ENCODE assay signal across 13 mouse cellular contexts in genomic region chr11:8469537-8469936, GRCm38 (mm10).
A peak's percentile ranks its signal among the peaks of the same experiment; 100 is the strongest.
DNase-seq lines count a peak whose midpoint lies in the region; ATAC-seq lines count a peak whose summit lies in the region.
"Had no signal": no experiment of that assay in that cellular context is flagged by ENCODE, and none has a peak within 500 bp of the region (broad histone marks: within the 10 kb centered on the region; RNA-seq: fewer than 3 reads in every experiment).

No protein-coding gene starts in this region.

- DNase-seq in adrenal gland, adult 2 months: peak; percentile 28
- DNase-seq in adrenal gland, adult 18-20 months (ENCODE audit: low spot score in 2 of 2): no peak
- no peak for DNase-seq in liver
- no peak for DNase-seq in limb, embryonic 10.5 days (ENCODE audit: low spot score)
- DNase-seq in c-Kit-positive CD71-positive TER-119-positive erythroid progenitor cells, embryonic 14.5 days (ENCODE audit: low spot score): no peak
- DNase-seq in left cerebral cortex, adult 9 months (ENCODE audit: low spot score in 2 of 2): no peak
- DNase-seq: cerebellum, adult 18-20 months; gastrocnemius, postnatal 10 days; left cerebral cortex, postnatal 4 days had no signal

- H3K9ac ChIP-seq in liver, embryonic 12.5 days: no peak overlapping the region
- H3K9ac ChIP-seq in stomach, embryonic 15.5 days: no peak overlapping the region

- no peak overlapping the region for H3K4me2 ChIP-seq in liver, embryonic 12.5 days
- H3K4me2 ChIP-seq in stomach, embryonic 15.5 days: no peak overlapping the region

- 32% methylated on average over 9 of the region's 9 CpGs for WGBS in liver, embryonic 12.5 days (ENCODE audit: insufficient replicate concordance)
- 78% methylated on average over 9 of the region's 9 CpGs for WGBS in limb, embryonic 10.5 days
- 49% methylated on average over 9 of the region's 9 CpGs for WGBS in stomach, embryonic 15.5 days

- no peaks in the 10 kb centered on the region for H3K9me3 ChIP-seq in liver, embryonic 12.5 days (replicated peaks)
- H3K9me3 ChIP-seq in limb, embryonic 10.5 days (replicated peaks): no peaks in the 10 kb centered on the region
- H3K9me3 ChIP-seq in stomach, embryonic 15.5 days: no peaks in the 10 kb centered on the region

- H3K36me3 ChIP-seq in liver, embryonic 12.5 days: no peaks in the 10 kb centered on the region
- H3K36me3 ChIP-seq in limb, embryonic 10.5 days: peaks cover 59% of the 10 kb centered on the region
- H3K36me3 ChIP-seq in stomach, embryonic 15.5 days: 0 out of 2 replicates have a peak, but pooled peaks cover 5% of the 10 kb centered on the region
- H3K36me3 ChIP-seq: G1E had no signal

- H3K4me1 ChIP-seq in liver, embryonic 12.5 days: peaks cover 30% of the 10 kb centered on the region
- peaks cover 40% of the 10 kb centered on the region for H3K4me1 ChIP-seq in limb, embryonic 10.5 days
- peaks cover 44% of the 10 kb centered on the region for H3K4me1 ChIP-seq in stomach, embryonic 15.5 days

- peak overlapping the region; percentile 68; the same call in 1 of the 2 replicates for H3K27ac ChIP-seq in liver, embryonic 12.5 days
- H3K27ac ChIP-seq in limb, embryonic 10.5 days: peak overlapping the region; percentile 90; the same call in 1 of the 2 replicates
- peak overlapping the region; percentile 92 for H3K27ac ChIP-seq in stomach, embryonic 15.5 days

- H3K27me3 ChIP-seq in liver, embryonic 12.5 days (replicated peaks): peaks cover 30% of the 10 kb centered on the region
- no peaks in the 10 kb centered on the region for H3K27me3 ChIP-seq in limb, embryonic 10.5 days (ENCODE audit: low read depth, poor library complexity, severe bottlenecking)
- no peaks in the 10 kb centered on the region for H3K27me3 ChIP-seq in stomach, embryonic 15.5 days (replicated peaks)

- H3K4me3 ChIP-seq in liver, embryonic 12.5 days: no peak overlapping the region
- 0 out of 2 replicates have a peak overlapping the region, but pooled peaks have one; percentile 54 for H3K4me3 ChIP-seq in limb, embryonic 10.5 days
- H3K4me3 ChIP-seq in stomach, embryonic 15.5 days (replicated peaks): no peak overlapping the region

- ATAC-seq in liver, embryonic 12.5 days: no peak; the same call in 1 of the 2 replicates
- no peak for ATAC-seq in stomach, embryonic 15.5 days (ENCODE audit: insufficient read depth, low FRiP score, low read depth)
- ATAC-seq: inflammation-experienced regulatory T-cells, adult 6 months had no signal
